Mouse (Mus musculus) hindbrain, embryonic 12.5 days (tissue): ENCODE measurements around the gene Tgtp2. TPM values are rescaled to one million over a fixed set of nuclear protein-coding genes. Genes with fewer than 3 reads are reported as not detected.
"Not testable (repeated sequence)": the region's sequence is repeated elsewhere in the genome, so short reads cannot be mapped to it uniquely, and the experiment has no call there.

Experiments
- ATAC-seq: fragments of 200-750 bp; cut with Nextera tagmentation; 2 replicates; pipeline ENCODE4 v1.8.0; 2017; ENCODE audit warnings: moderate TSS enrichment; ENCODE audit not compliant: low FRiP score
- H3K27ac ChIP-seq: fragments of 300-500 bp; sonication (generic); 2 replicates; pipeline ENCODE4 v1.5.1; 2016; ENCODE audit warnings: mild to moderate bottlenecking
- H3K27me3 ChIP-seq: fragments of 300-500 bp; sonication (generic); 2 replicates; pipeline ENCODE4 v1.6.1; 2016; ENCODE audit warnings: mild to moderate bottlenecking
- H3K36me3 ChIP-seq: fragments of 300-500 bp; sonication (generic); 2 replicates; pipeline ENCODE4 v1.6.1; 2016; ENCODE audit warnings: mild to moderate bottlenecking
- H3K4me1 ChIP-seq: fragments of 300-500 bp; sonication (generic); 2 replicates; pipeline ENCODE4 v1.6.1; 2016
- H3K4me2 ChIP-seq: fragments of 300-500 bp; sonication (generic); replicated peaks from 2 replicates; pipeline ENCODE4 v1.6.1; 2016; ENCODE audit warnings: mild to moderate bottlenecking
- H3K4me3 ChIP-seq: fragments of 300-500 bp; sonication (generic); 2 replicates; pipeline ENCODE4 v1.5.1; 2016; ENCODE audit warnings: mild to moderate bottlenecking
- H3K9ac ChIP-seq: fragments of 300-500 bp; sonication (generic); 2 replicates; pipeline ENCODE4 v1.6.1; 2016; ENCODE audit warnings: mild to moderate bottlenecking, moderate library complexity
- H3K9me3 ChIP-seq: fragments of 300-500 bp; sonication (generic); replicated peaks from 2 replicates; pipeline ENCODE4 v1.6.1; 2016; ENCODE audit warnings: mild to moderate bottlenecking
- polyA plus RNA-seq: library from polyadenylated mRNA; unstranded; fragments of >200 nt; fragmentation: Nextera tagmentation; extraction: Ambion mirVana; gene quantifications from 2 replicates; pipeline ENCODE4 v1.2.1, GENCODE M21; 2016

The Tgtp2 gene
- polyA plus RNA-seq, 1 experiment from 2014 or later = not detected

DNA sequence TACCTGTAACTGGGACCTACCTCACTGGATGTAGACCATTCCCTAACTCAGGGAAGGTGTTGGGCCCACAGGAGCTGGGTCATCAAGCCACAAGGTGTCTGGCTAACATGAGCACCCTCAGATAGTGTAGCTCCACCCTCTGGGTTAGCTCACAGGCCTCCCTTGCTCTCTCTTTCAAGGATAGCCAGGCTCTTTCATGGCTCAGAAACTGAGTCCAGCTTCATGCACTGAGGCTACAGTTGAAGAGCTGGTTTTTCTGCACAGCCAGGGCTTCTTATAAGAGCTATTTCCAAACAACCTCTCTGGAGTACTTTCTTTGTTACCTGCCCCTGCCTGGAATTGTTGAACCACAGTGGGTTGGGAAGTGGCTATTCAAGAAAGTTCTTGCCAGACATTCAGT, 51.9 kb downstream of the Tgtp2 start:
- not testable (repeated sequence) for H3K9ac ChIP-seq, H3K9me3 ChIP-seq, H3K4me1 ChIP-seq, H3K36me3 ChIP-seq, H3K27me3 ChIP-seq, H3K4me3 ChIP-seq, H3K4me2 ChIP-seq, H3K27ac ChIP-seq, ATAC-seq

Other genes with a start within 250 kb of the Tgtp2 start
- gene Trim41, start 246.9 kb downstream of the Tgtp2 start, polyA plus RNA-seq = 6.4 and 7.1 TPM in 2 replicates
- 0.70 and 1.6 TPM in 2 replicates for gene Trim7, start 238.1 kb downstream of the Tgtp2 start, polyA plus RNA-seq
- gene Gm12184, start 237.6 kb downstream of the Tgtp2 start, polyA plus RNA-seq = 7.2 and 10.0 TPM in 2 replicates
- 3.0 and 3.9 TPM in 2 replicates for gene Irgm1, start 192.5 kb downstream of the Tgtp2 start, polyA plus RNA-seq
- 0.13 TPM in 1 of 2 replicates, not detected in the other for gene Gm5431, start 162.0 kb downstream of the Tgtp2 start, polyA plus RNA-seq
- gene Psme2b, start 118.0 kb downstream of the Tgtp2 start, polyA plus RNA-seq = 2.3 and 2.4 TPM in 2 replicates
- not detected in 2 replicates for gene Olfr56, start 85.3 kb downstream of the Tgtp2 start, polyA plus RNA-seq
- 0.10 and 0.47 TPM in 2 replicates for gene 9930111J21Rik1, start 84.8 kb downstream of the Tgtp2 start, polyA plus RNA-seq
- not detected in 2 replicates for gene Gm12185, start 72.0 kb downstream of the Tgtp2 start, polyA plus RNA-seq
- gene Tgtp1, start 70.0 kb downstream of the Tgtp2 start, polyA plus RNA-seq = not detected in 2 replicates
- 0.22 and 0.57 TPM in 2 replicates for gene 9930111J21Rik2, start 13.0 kb downstream of the Tgtp2 start, polyA plus RNA-seq
- gene Ifi47, start 12.4 kb upstream of the Tgtp2 start, polyA plus RNA-seq = 0.46 and 0.66 TPM in 2 replicates
- not detected in 2 replicates for gene Olfr1396, start 50.7 kb upstream of the Tgtp2 start, polyA plus RNA-seq
- gene Olfr1395, start 78.1 kb upstream of the Tgtp2 start, polyA plus RNA-seq = not detected in 2 replicates
- gene Olfr1394, start 90.2 kb upstream of the Tgtp2 start, polyA plus RNA-seq = not detected in 2 replicates
- gene Btnl9, start 123.0 kb upstream of the Tgtp2 start, polyA plus RNA-seq = 0.16 and 0.22 TPM in 2 replicates
- gene Zfp62, start 139.1 kb upstream of the Tgtp2 start, polyA plus RNA-seq = 55.3 and 62.5 TPM in 2 replicates
- 42.5 and 43.2 TPM in 2 replicates for gene Mgat1, start 180.0 kb upstream of the Tgtp2 start, polyA plus RNA-seq
- gene Olfr1393, start 214.1 kb upstream of the Tgtp2 start, polyA plus RNA-seq = not detected in 2 replicates
- gene Olfr1392, start 221.1 kb upstream of the Tgtp2 start, polyA plus RNA-seq = not detected in 2 replicates
- gene Olfr10, start 240.5 kb upstream of the Tgtp2 start, polyA plus RNA-seq = not detected in 2 replicates